Mouse (Mus musculus) mouse embryonic stem cell (cell line): ENCODE results near the gene Gm3646.

Experiments used
- in situ Hi-C, 2 experiments: fragments of 300-500 bp; cut with MboI; formaldehyde crosslinking; loops; 1 replicate in 1 of 2; 3 replicates in 1 of 2; pipeline ENCODE4 v1.14.3; 2019 to 2020; ENCODE audit warnings: low sequenced_read_pairs in 2 of 2, low pct_unique_long_range_greater_than_20kb in 1 of 2, mixed read lengths in 1 of 2; ENCODE audit not compliant: unreplicated experiment in 1 of 2

The Gm3646 gene

GRCm38 (mm10) chr1:39805243-39805979 lies at the start of gene Gm3646:
Gene Gm3646 (minus strand): TSS chr1:39805332.
- in situ Hi-C loops, result no loop called here

GRCm38 (mm10) chr1:39847066-39847465 lies 41.9 kb upstream of the Gm3646 start:
- in situ Hi-C loops, result no loop called here

- in situ Hi-C loops, result no loop called here
Observed at GRCm38 (mm10) chr1:39846031-39846550, 41.0 kb upstream of the Gm3646 start.

- in situ Hi-C loops, result no loop called here
Observed at GRCm38 (mm10) chr1:39843328-39843727, 38.2 kb upstream of the Gm3646 start.

- in situ Hi-C loops, result no loop called here
Observed at GRCm38 (mm10) chr1:39842218-39843007, 37.3 kb upstream of the Gm3646 start.

- in situ Hi-C loops, result no loop called here
Observed at GRCm38 (mm10) chr1:39840856-39841255, 35.7 kb upstream of the Gm3646 start.

GRCm38 (mm10) chr1:39839838-39840237 lies 34.7 kb upstream of the Gm3646 start:
- in situ Hi-C loops, result no loop called here

GRCm38 (mm10) chr1:39839217-39839616 lies 34.1 kb upstream of the Gm3646 start:
- in situ Hi-C loops, result no loop called here

- in situ Hi-C loops, result no loop called here
Observed at GRCm38 (mm10) chr1:39838487-39839169, 33.5 kb upstream of the Gm3646 start.

- in situ Hi-C loops, result no loop called here
Observed at GRCm38 (mm10) chr1:39831594-39832039, 26.5 kb upstream of the Gm3646 start.

- in situ Hi-C loops, result no loop called here
Observed at GRCm38 (mm10) chr1:39830786-39831593, 25.9 kb upstream of the Gm3646 start.

- in situ Hi-C loops, result no loop called here
Observed at GRCm38 (mm10) chr1:39824902-39825301, 19.8 kb upstream of the Gm3646 start.

- in situ Hi-C loops, result no loop called here
Observed at GRCm38 (mm10) chr1:39824240-39824639, 19.1 kb upstream of the Gm3646 start.

GRCm38 (mm10) chr1:39819596-39819995 lies 14.5 kb upstream of the Gm3646 start:
- in situ Hi-C loops, result no loop called here

GRCm38 (mm10) chr1:39815766-39816165 lies 10.6 kb upstream of the Gm3646 start:
- in situ Hi-C loops, result no loop called here

- in situ Hi-C loops, result no loop called here
Observed at GRCm38 (mm10) chr1:39813067-39813466, 7.9 kb upstream of the Gm3646 start.

GRCm38 (mm10) chr1:39804789-39805188 lies 343 bp downstream of the Gm3646 start:
- in situ Hi-C loops, result no loop called here

- in situ Hi-C loops, result no loop called here
Observed at GRCm38 (mm10) chr1:39802946-39803345, 2.2 kb downstream of the Gm3646 start.
